Mouse (Mus musculus) cerebellum, adult 2 months (tissue): Measurements from ENCODE around the gene Aox2. TPM values are rescaled to one million over a fixed set of nuclear protein-coding genes. Genes with fewer than 3 reads are reported as not detected.

ENCODE experiments used
- DNase-seq, 2 experiments: peaks; one replicate each; pipeline ENCODE4 v3.0.0; 2021
- H3K27ac ChIP-seq: fragments of 200-500 bp; 2 replicates; pipeline ENCODE4 v1.5.1; 2012; ENCODE audit warnings: low read length, control low read depth, inconsistent platforms; ENCODE audit not compliant: insufficient read depth
- H3K27me3 ChIP-seq: fragments of 200-500 bp; 2 replicates; pipeline ENCODE4 v1.6.1; 2012; ENCODE audit warnings: inconsistent platforms, mild to moderate bottlenecking, low read length, moderate library complexity; ENCODE audit not compliant: control insufficient read depth, insufficient read depth
- H3K4me1 ChIP-seq: fragments of 200-500 bp; 2 replicates; pipeline ENCODE4 v1.6.1; 2011; ENCODE audit warnings: low read length; ENCODE audit not compliant: control insufficient read depth, insufficient read depth
- H3K4me3 ChIP-seq: fragments of 200-500 bp; replicated peaks from 2 replicates; pipeline ENCODE3; 2011; ENCODE audit warnings: mild to moderate bottlenecking, low read depth, low read length, control low read depth; ENCODE audit not compliant: insufficient read depth
- CTCF ChIP-seq: fragments of 200-500 bp; IDR thresholded peaks from 2 replicates; pipeline ENCODE4 v1.5.1; 2011; ENCODE audit warnings: low read depth, mild to moderate bottlenecking, control low read depth, low read length, moderate library complexity, borderline replicate concordance; ENCODE audit not compliant: insufficient read depth
- POLR2A ChIP-seq: fragments of 200-500 bp; IDR thresholded peaks from 2 replicates; pipeline ENCODE4 v1.6.1; 2011; ENCODE audit warnings: low read length, control low read depth, borderline replicate concordance; ENCODE audit not compliant: insufficient read depth
- WGBS: fragments of 180-500 bp; shearing (Covaris S2); methylation state at CpG from one replicate; pipeline ENCODE4 v1.1.7; 2018; 5-methylcytosine and 5-hydroxymethylcytosine counted together
- polyA plus RNA-seq: library from polyadenylated mRNA; depleted of rRNA; stranded (reverse); fragments of >200 nt; gene quantifications from 2 replicates; pipeline ENCODE4 v1.2.3, GENCODE M21; 2012

The Aox2 gene
- polyA plus RNA-seq, 1 experiment: 0.03 TPM

DNA sequence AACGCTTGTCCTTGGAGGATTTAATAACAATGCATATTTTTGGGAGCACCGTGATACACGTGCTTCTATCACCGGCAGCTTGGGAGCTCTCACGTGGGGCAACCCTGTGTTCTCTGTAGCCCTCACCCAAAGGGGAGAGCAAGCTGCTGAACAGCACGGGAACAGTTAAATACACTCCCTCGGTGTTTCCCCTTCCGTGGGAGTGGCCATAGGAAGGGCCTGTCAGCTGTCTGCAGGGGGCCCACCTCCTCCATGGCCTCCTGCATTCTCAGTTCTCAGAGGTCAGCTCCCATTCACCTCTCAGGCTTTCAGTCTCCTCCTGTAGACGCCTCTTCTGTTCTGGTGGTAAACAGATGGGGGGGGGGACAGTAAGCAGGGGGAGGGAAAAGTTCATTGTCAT is 2.2 kb upstream of the Aox2 start:
- TF ChIP-seq POLR2A (no peak), CTCF (no peak)
- DNase-seq: no peak
- Histone ChIP-seq H3K27me3 (no peaks in the 10 kb centered on the region), H3K27ac (no peak overlapping the region), H3K4me3 (no peak overlapping the region), H3K4me1 (no peaks in the 10 kb centered on the region)
- WGBS: 24% methylated on average over 9 of the region's 9 CpGs

DNA sequence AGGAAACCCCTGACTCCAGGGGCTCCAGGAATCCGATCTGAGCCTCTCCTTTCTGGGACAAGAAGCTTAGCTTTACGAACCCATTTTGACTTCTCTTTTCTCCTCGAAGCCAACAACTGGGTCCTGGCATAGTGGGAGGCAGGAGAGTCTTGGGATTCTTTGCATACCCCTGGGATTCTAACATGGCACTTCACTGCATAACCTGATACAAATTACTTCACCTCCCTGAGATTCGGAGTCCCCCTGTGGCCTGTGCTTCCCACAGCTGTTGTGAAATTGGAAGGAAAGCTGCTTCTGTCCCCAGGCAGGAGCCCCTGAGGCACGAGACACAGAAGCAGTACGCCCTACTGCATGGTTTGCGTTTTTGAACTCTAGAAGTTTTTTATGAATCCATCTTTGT is 387 bp downstream of the Aox2 start:
- TF ChIP-seq POLR2A (no peak), CTCF (no peak)
- Histone ChIP-seq H3K27ac (no peak overlapping the region), H3K27me3 (no peaks in the 10 kb centered on the region), H3K4me1 (no peaks in the 10 kb centered on the region), H3K4me3 (no peak overlapping the region)
- 61% methylated on average over 7 of the region's 7 CpGs for WGBS
- DNase-seq: no peak

DNA sequence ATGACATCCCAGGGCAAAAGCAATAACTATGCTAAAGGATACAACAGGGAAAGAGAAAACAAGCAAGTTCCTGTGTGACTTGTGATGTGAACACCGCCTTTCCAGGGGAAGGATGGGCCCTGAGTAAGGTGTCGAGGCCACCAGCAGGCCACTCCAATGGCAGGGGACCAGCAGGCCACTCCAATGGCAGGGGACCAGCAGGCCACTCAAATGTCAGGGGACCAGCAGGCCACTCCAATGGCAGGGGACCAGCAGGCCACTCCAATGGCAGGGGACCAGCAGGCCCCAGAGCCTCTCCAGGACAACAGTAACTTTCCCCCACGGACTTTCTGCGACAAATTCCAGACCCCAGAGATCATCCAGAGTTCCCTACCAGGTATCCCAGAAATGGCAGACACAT is 2.3 kb downstream of the Aox2 start:
- no peak for DNase-seq
- WGBS: 58% methylated on average over 4 of the region's 4 CpGs
- no peak for TF ChIP-seq POLR2A
- Histone ChIP-seq H3K27me3 (no peaks in the 10 kb centered on the region; the same call in 1 of the 2 replicates), H3K4me1 (no peaks in the 10 kb centered on the region), H3K4me3 (no peak overlapping the region), H3K27ac (no peak overlapping the region)

DNA sequence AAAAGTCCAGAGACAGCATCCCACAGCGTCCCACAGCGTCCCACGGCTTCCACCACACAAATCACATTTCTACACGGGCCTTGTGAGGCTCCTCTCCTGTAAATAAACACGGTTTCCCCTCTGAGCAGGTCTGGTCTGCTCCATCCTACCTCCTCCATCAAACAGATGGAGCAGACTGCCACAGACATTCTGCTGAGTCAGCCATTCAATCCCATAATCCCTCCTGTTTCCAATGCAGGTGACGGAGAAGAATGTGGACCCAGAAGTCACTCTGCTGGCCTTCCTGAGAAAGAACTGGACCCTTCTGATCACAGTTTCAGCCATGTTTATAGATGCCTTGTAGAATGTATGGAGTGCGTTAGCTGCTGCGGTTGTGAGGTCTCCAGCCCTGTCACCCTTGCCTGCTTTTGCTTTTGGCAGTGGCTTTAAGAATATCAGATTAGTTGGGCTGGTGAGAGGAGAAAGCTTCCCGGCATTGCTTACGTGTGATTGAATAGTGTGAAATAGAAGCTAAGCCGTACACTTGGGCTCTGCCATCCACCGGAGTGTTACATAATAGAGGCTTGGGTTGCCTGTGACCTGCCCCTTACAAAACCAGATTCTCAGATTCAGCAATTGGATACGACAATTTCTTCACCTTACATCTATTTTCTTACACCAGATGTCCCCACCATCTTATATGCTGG is 3.0 kb downstream of the Aox2 start:
- Histone ChIP-seq H3K27me3 (no peaks in the 10 kb centered on the region; the same call in 1 of the 2 replicates), H3K4me1 (no peaks in the 10 kb centered on the region), H3K27ac (no peak overlapping the region), H3K4me3 (no peak overlapping the region)
- no peak for DNase-seq
- WGBS: 77% methylated on average over 13 of the region's 13 CpGs
- TF ChIP-seq POLR2A (no peak), CTCF (no peak)

DNA sequence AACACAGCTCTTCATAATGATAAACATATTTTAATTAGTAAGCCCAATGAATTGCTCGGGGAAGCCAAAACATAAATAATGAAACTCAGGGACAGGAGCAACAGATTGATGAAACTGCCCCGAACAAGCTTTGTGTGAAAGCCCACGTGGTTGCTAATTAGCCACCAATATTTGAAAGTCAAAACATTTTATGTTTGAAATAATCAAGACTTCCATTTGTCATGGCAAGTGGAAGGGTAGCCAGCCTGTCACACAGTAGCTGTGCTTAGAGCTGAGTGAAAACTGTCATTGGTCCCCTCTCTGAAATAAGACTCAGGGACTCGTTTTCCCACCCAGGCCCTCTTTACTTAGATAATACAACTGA is 3.5 kb downstream of the Aox2 start:
- TF ChIP-seq POLR2A: no peak
- no peaks in the 10 kb centered on the region; the same call in 1 of the 2 replicates for H3K27me3 ChIP-seq
- WGBS: 71% methylated on average over 4 of the region's 4 CpGs
- no peaks in the 10 kb centered on the region for H3K4me1 ChIP-seq
- H3K27ac ChIP-seq: no peak overlapping the region
- H3K4me3 ChIP-seq: no peak overlapping the region
- DNase-seq: no peak

DNA sequence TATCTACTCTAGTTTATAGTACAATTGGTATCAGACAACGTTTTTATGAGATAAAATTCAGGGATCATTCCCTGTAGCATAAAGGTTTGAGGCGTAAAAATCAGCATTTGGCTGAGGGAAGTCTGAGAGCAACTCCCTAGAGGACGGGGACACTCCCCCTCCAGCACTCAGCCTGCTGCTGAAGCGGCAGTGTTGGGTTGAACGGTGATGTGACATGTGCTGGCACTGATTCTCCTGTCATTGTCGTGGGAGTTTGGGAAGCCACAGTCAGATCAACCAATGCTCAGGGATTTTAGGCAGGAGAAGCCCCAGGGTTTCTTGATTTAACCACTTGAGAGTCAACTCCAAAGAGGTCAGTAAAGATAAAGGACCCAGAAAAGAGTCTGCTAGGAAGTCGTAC is 6.4 kb downstream of the Aox2 start:
- WGBS: 11% methylated on average over 7 of the region's 7 CpGs

DNA sequence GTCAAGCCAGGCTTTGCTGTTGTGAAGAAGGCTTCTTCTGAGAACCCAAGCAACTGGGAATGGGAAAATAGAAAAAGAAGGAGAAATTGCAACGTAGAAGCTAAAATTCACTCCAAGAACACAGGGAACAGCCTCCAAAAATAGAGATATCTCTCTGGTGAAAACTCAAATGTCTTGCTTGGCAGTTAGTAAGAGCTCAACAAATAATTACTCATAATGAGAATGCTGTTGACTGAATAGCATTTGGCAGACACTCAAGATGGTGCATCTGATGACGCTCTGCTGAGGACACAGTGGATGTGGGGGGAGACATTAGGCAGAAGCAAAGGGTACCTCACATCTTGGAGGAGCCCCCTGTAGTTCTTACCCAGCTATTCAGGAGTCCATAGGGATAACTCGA is 10.0 kb downstream of the Aox2 start:
- TF ChIP-seq POLR2A (no peak), CTCF (no peak)
- Histone ChIP-seq H3K27ac (no peak overlapping the region), H3K4me3 (no peak overlapping the region), H3K4me1 (peaks cover 2% of the 10 kb centered on the region; the same call in 1 of the 2 replicates), H3K27me3 (no peaks in the 10 kb centered on the region; the same call in 1 of the 2 replicates)
- DNase-seq: no peak
- 64% methylated on average over 3 of the region's 3 CpGs for WGBS

More for the DNA sequence above, 6.4 kb downstream of the Aox2 start:
- no peak for DNase-seq
- Histone ChIP-seq H3K27me3 (no peaks in the 10 kb centered on the region; the same call in 1 of the 2 replicates), H3K4me1 (no peaks in the 10 kb centered on the region), H3K4me3 (no peak overlapping the region), H3K27ac (no peak overlapping the region)
- no peak for TF ChIP-seq POLR2A

DNA sequence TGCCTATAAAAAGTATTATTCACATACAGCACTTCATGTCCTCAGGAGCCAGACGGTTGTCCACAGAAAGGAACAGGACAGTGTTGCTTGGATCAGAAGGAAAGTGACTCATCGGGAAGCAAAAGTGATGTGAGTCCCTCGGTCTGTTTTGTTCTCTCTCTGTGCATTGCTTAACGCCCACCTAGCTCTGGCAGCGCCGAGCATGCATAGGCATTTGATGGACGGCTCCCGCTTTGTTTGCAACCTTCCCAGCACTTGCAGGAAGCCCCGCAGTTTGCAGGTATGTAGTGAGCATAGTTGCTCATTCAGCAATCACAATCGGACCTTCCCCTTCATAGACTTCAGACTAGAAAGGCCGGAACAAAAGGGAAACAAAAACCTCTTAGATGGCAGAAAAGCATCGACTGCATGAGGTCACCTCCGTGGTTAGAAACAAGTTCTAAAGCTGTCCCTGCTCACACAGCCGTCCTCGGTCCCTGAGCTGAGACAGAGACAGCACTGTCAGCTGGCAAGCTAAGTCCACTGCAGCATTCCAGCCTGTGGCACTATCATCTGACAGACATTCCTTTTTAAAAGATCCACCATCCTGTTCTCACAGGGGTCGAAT is 11.8 kb downstream of the Aox2 start:
- H3K4me3 ChIP-seq: no peak overlapping the region
- no peaks in the 10 kb centered on the region; the same call in 1 of the 2 replicates for H3K27me3 ChIP-seq
- TF ChIP-seq POLR2A: no peak
- TF ChIP-seq CTCF: no peak
- H3K4me1 ChIP-seq: peaks cover 2% of the 10 kb centered on the region; the same call in 1 of the 2 replicates
- 39% methylated on average over 16 of the region's 16 CpGs for WGBS
- no peak for DNase-seq
- no peak overlapping the region for H3K27ac ChIP-seq
